Mouse (Mus musculus): ENCODE data around the gene Hoxd9. TPM values are rescaled to one million over a fixed set of nuclear protein-coding genes. Genes with fewer than 3 reads are reported as not detected.

The Hoxd9 gene
- polyA plus RNA-seq, 1 experiment, result not detected

DNA sequence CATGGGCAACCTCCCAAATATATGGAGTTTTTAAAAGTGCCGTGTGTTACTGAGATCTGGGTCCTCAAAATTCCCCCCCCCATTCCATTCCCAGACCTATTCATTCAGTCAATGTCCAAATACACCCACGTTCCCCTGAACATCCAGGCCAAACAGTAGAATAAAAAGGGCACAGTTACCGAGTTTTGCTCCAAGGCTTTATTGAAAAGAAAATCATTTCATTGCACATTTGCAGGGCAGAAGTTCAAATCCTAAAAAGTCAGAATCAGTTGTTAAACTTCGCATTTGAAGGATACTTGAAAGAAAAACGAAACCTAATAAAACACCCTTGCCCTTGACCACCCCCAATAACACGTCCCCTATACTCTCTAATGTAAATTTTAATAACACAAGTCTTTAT lies 5.3 kb downstream of the Hoxd9 start:
- Histone ChIP-seq H3K4me1 (ENCODE audit: control insufficient read depth, insufficient read depth, low read length) (no peaks in the 10 kb centered on the region), H3K27ac (ENCODE audit: insufficient read depth, low read length) (no peak overlapping the region), H3K4me3 (ENCODE audit: insufficient read depth, low read length) (no peak overlapping the region)
- TF ChIP-seq CTCF (IDR thresholded peaks at IDR 0.05; ENCODE audit: extremely low read depth, insufficient read depth, low read length), result no peak
- TF ChIP-seq POLR2A (IDR thresholded peaks at IDR 0.05; ENCODE audit: extremely low read depth, insufficient read depth, low read length), result no peak

- no peak overlapping the region for H3K27ac ChIP-seq (ENCODE audit: insufficient read depth, low read length)
- TF ChIP-seq CTCF (IDR thresholded peaks at IDR 0.05; ENCODE audit: extremely low read depth, insufficient read depth, low read length) (no peak), POLR2A (IDR thresholded peaks at IDR 0.05; ENCODE audit: extremely low read depth, insufficient read depth, low read length) (no peak)
- H3K4me1 ChIP-seq (ENCODE audit: control insufficient read depth, insufficient read depth, low read length), result no peaks in the 10 kb centered on the region
- no peak overlapping the region for H3K4me3 ChIP-seq (ENCODE audit: insufficient read depth, low read length)
Measured at GRCm38 (mm10) chr2:74703317-74703716, 5.8 kb downstream of the Hoxd9 start.

- no peak overlapping the region for H3K27ac ChIP-seq (ENCODE audit: insufficient read depth, low read length)
- no peaks in the 10 kb centered on the region for H3K4me1 ChIP-seq (ENCODE audit: control insufficient read depth, insufficient read depth, low read length)
- H3K4me3 ChIP-seq (ENCODE audit: insufficient read depth, low read length), result no peak overlapping the region
- TF ChIP-seq CTCF (IDR thresholded peaks at IDR 0.05; ENCODE audit: extremely low read depth, insufficient read depth, low read length), result no peak
- no peak for TF ChIP-seq POLR2A (IDR thresholded peaks at IDR 0.05; ENCODE audit: extremely low read depth, insufficient read depth, low read length)
Measured at GRCm38 (mm10) chr2:74703720-74704392, 6.3 kb downstream of the Hoxd9 start.

DNA sequence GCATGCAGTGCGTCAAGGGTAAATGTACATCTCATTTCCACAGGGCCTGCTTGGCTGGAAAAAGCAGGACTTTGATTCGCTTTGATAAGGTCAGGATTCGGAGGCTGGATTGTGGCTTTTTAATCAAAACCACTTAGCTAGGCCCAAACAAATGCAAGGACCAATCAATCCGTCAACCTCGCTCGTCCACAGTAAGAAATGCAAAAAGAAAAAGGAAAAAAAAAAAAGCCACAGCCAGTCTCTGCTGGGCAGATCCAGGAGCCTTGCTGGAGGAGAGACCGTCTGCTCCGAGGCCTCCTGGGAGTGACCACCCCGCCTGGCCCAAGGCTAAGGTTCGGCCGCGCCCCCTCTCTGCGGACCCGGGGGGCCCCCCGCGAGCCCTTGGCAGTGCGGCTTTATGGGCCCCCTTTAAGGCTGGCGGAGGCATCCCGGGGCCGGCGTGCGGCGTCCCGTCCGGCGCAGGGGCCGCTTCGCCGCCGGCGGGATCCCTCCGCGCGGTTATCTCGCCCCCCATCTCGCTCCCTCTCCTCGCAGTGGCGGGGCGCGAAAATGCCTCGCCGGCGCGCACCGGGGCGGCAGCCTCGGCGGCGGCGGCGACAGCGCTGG lies 7.0 kb downstream of the Hoxd9 start, which contains the start of gene Hoxd8:
Hoxd8 (plus strand) TSS at position 223 of the 606 bp plus-strand sequence.
- Histone ChIP-seq H3K4me1 (ENCODE audit: control insufficient read depth, insufficient read depth, low read length) (no peaks in the 10 kb centered on the region), H3K4me3 (ENCODE audit: insufficient read depth, low read length) (no peak within 1 kb of the TSS), H3K27ac (ENCODE audit: insufficient read depth, low read length) (no peak within 1 kb of the TSS)
- TF ChIP-seq POLR2A (IDR thresholded peaks at IDR 0.05; ENCODE audit: extremely low read depth, insufficient read depth, low read length), result no peak
- no peak for TF ChIP-seq CTCF (IDR thresholded peaks at IDR 0.05; ENCODE audit: extremely low read depth, insufficient read depth, low read length)

GRCm38 (mm10) chr2:74704999-74705466 lies 7.5 kb downstream of the Hoxd9 start:
- Histone ChIP-seq H3K4me3 (ENCODE audit: insufficient read depth, low read length) (no peak overlapping the region), H3K4me1 (ENCODE audit: control insufficient read depth, insufficient read depth, low read length) (no peaks in the 10 kb centered on the region), H3K27ac (ENCODE audit: insufficient read depth, low read length) (no peak overlapping the region)
- no peak for TF ChIP-seq POLR2A (IDR thresholded peaks at IDR 0.05; ENCODE audit: extremely low read depth, insufficient read depth, low read length)
- no peak for TF ChIP-seq CTCF (IDR thresholded peaks at IDR 0.05; ENCODE audit: extremely low read depth, insufficient read depth, low read length)

DNA sequence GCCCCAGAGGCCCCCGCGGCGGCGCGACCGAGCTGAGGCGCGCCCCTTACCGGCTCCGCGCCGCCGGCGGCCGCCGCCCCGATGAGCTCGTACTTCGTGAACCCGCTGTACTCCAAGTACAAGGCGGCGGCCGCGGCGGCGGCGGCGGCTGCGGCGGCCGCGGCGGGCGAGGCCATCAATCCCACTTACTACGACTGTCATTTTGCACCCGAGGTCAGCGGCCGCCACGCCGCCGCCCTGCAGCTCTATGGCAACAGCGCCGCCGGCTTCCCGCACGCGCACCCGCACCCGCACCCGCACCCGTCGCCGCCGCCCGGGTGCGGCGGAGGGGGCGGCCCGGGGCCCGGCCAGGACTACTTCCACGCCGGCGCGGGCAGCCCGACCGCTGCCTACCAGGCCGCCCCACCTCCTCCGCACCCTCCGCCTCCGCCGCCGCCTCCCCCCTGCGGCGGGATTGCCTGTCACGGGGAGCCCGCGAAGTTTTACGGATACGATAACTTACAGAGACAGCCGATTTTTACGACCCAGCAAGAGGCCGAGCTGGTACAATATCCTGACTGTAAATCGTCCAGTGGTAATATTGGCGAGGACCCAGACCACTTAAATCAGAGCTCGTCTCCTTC lies 8.1 kb downstream of the Hoxd9 start:
- TF ChIP-seq POLR2A (IDR thresholded peaks at IDR 0.05; ENCODE audit: extremely low read depth, insufficient read depth, low read length) (no peak), CTCF (IDR thresholded peaks at IDR 0.05; ENCODE audit: extremely low read depth, insufficient read depth, low read length) (no peak)
- H3K27ac ChIP-seq (ENCODE audit: insufficient read depth, low read length), result no peak overlapping the region
- no peaks in the 10 kb centered on the region for H3K4me1 ChIP-seq (ENCODE audit: control insufficient read depth, insufficient read depth, low read length)
- no peak overlapping the region for H3K4me3 ChIP-seq (ENCODE audit: insufficient read depth, low read length)

DNA sequence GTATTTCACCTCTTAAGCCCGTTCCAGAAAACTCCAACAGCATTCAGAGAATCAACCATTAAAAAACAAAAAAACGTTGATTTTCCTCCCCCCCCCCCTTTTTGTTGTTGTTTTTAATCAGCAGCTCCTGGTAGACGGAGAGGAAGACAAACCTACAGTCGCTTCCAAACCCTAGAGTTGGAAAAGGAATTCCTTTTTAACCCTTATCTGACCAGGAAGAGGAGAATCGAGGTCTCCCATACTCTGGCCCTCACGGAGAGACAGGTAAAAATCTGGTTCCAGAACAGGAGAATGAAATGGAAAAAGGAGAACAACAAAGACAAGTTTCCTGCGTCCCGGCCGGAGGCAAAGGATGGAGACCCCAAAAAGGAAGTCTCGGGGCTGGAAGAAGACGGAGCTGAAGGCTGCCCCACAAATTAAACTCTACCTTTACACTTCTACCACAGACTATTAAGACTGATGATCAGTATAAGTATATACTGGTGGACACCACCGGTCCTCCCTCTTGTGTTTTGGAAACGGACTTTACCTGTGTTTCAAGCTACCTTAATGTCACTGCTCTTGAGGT lies 8.9 kb downstream of the Hoxd9 start:
- no peak overlapping the region for H3K27ac ChIP-seq (ENCODE audit: insufficient read depth, low read length)
- H3K4me1 ChIP-seq (ENCODE audit: control insufficient read depth, insufficient read depth, low read length), result no peaks in the 10 kb centered on the region
- TF ChIP-seq CTCF (IDR thresholded peaks at IDR 0.05; ENCODE audit: extremely low read depth, insufficient read depth, low read length) (no peak), POLR2A (IDR thresholded peaks at IDR 0.05; ENCODE audit: extremely low read depth, insufficient read depth, low read length) (no peak)
- no peak overlapping the region for H3K4me3 ChIP-seq (ENCODE audit: insufficient read depth, low read length)

- TF ChIP-seq CTCF (IDR thresholded peaks at IDR 0.05; ENCODE audit: extremely low read depth, insufficient read depth, low read length) (no peak), POLR2A (IDR thresholded peaks at IDR 0.05; ENCODE audit: extremely low read depth, insufficient read depth, low read length) (no peak)
- no peak overlapping the region for H3K4me3 ChIP-seq (ENCODE audit: insufficient read depth, low read length)
- no peaks in the 10 kb centered on the region for H3K4me1 ChIP-seq (ENCODE audit: control insufficient read depth, insufficient read depth, low read length)
- no peak overlapping the region for H3K27ac ChIP-seq (ENCODE audit: insufficient read depth, low read length)
Measured at GRCm38 (mm10) chr2:74707599-74707998, 10.1 kb downstream of the Hoxd9 start.

DNA sequence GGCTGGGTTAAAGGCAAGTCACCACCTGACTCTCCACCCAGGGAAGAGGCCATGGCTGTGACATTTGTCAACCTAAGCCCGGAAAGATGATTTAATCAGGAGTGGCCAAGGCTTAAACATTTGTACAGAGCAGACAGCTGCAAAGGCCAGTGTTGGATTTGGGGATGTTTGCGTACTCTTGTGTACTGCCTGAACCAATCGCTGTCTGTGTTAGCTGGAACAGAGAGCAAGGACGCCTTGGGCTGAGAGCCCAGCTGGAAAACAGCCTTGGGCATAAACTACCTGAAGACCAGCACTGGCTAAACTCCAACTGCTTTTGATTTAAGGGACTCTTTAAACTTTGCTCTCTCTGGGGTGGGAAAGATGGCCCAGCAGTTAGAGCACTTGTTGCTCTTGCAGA lies 11.1 kb downstream of the Hoxd9 start:
- Histone ChIP-seq H3K27ac (ENCODE audit: insufficient read depth, low read length) (no peak overlapping the region), H3K4me3 (ENCODE audit: insufficient read depth, low read length) (no peak overlapping the region), H3K4me1 (ENCODE audit: control insufficient read depth, insufficient read depth, low read length) (no peaks in the 10 kb centered on the region)
- TF ChIP-seq CTCF (IDR thresholded peaks at IDR 0.05; ENCODE audit: extremely low read depth, insufficient read depth, low read length), result no peak
- TF ChIP-seq POLR2A (IDR thresholded peaks at IDR 0.05; ENCODE audit: extremely low read depth, insufficient read depth, low read length), result no peak

All from cortical plate, adult 2 months (tissue).